Mouse (Mus musculus) heart, postnatal 10 days (tissue): ENCODE measurements around the gene Mxra8. TPM values are rescaled to one million over a fixed set of nuclear protein-coding genes. Genes with fewer than 3 reads are reported as not detected.

Experiments used
- microRNA-seq, 2 experiments: library from miRNA; unstranded; fragments of <30 nt; microRNA quantifications; one replicate each; pipeline ENCODE4 v1.2.0; 2022
- total RNA-seq, 2 experiments: library from RNA; stranded (reverse); gene quantifications; 2 replicates each; pipeline ENCODE4 v1.2.3; 2021

The Mxra8 gene
- total RNA-seq, 2 experiments from 2014 or later: 66.0 to 66.1 TPM

Small RNA genes lying within 50 kb of the gene (microRNA-seq; reads per million reads assigned to microRNA genes)
- 0 reads per million in 2 experiments for gene Gm27743

Other genes with a start within 250 kb of the Mxra8 start
- 10 to 100 TPM; 12.2 to 13.1 TPM for gene Slc35e2, start 238.3 kb upstream of the Mxra8 start, total RNA-seq
- gene Cdk11b, start 214.8 kb upstream of the Mxra8 start, total RNA-seq: 10 to 100 TPM; 28.5 to 30.1 TPM
- not detected for gene Gm10563, start 194.3 kb upstream of the Mxra8 start, total RNA-seq
- 10 to 100 TPM; 24.9 to 25.9 TPM for gene Mmp23, start 186.3 kb upstream of the Mxra8 start, total RNA-seq
- 10 to 100 TPM; 21.9 to 22.5 TPM for gene Mib2, start 170.5 kb upstream of the Mxra8 start, total RNA-seq
- 1 to 10 TPM; 2.9 to 4.3 TPM for gene Fndc10, start 145.3 kb upstream of the Mxra8 start, total RNA-seq
- gene Ssu72, start 134.9 kb upstream of the Mxra8 start, total RNA-seq: 10 to 100 TPM; 58.3 to 59.2 TPM
- gene Tmem240, start 104.9 kb upstream of the Mxra8 start, total RNA-seq: under 1 TPM; 0.47 to 0.69 TPM
- gene Atad3a, start 78.6 kb upstream of the Mxra8 start, total RNA-seq: 10 to 100 TPM; 67.1 to 73.1 TPM
- 10 to 100 TPM; 14.0 to 15.8 TPM for gene Vwa1, start 65.0 kb upstream of the Mxra8 start, total RNA-seq
- 1 to 10 TPM; 2.0 to 2.3 TPM for gene Tmem88b, start 53.8 kb upstream of the Mxra8 start, total RNA-seq
- gene Ankrd65, start 49.2 kb upstream of the Mxra8 start, total RNA-seq: not detected
- 10 to 100 TPM; 77.2 to 83.5 TPM for gene Mrpl20, start 36.8 kb upstream of the Mxra8 start, total RNA-seq
- 10 to 100 TPM; 49.9 to 50.6 TPM for gene Ccnl2, start 27.2 kb upstream of the Mxra8 start, total RNA-seq
- gene Aurkaip1, start 8.4 kb upstream of the Mxra8 start, total RNA-seq: 10 to 100 TPM; 84.8 to 91.3 TPM
- 10 to 100 TPM; 35.3 to 36.0 TPM for gene Dvl1, start 7.7 kb downstream of the Mxra8 start, total RNA-seq
- under 1 TPM; 0.20 to 0.34 TPM for gene Tas1r3, start 23.7 kb downstream of the Mxra8 start, total RNA-seq
- gene Cptp, start 29.8 kb downstream of the Mxra8 start, total RNA-seq: 10 to 100 TPM in 1 of 2 experiments, 1 to 10 TPM in 1; 7.9 to 10.6 TPM
- 10 to 100 TPM; 16.6 to 20.9 TPM for gene Ints11, start 29.9 kb downstream of the Mxra8 start, total RNA-seq
- 10 to 100 TPM; 18.1 to 19.1 TPM for gene Pusl1, start 52.1 kb downstream of the Mxra8 start, total RNA-seq
- gene Acap3, start 52.1 kb downstream of the Mxra8 start, total RNA-seq: 10 to 100 TPM; 20.3 to 21.7 TPM
- gene Ube2j2, start 104.2 kb downstream of the Mxra8 start, total RNA-seq: 10 to 100 TPM; 62.4 to 66.9 TPM
- gene C1qtnf12, start 122.6 kb downstream of the Mxra8 start, total RNA-seq: 10 to 100 TPM; 17.8 to 24.8 TPM
- gene B3galt6, start 153.0 kb downstream of the Mxra8 start, total RNA-seq: 1 to 10 TPM; 3.4 to 3.7 TPM
- gene Sdf4, start 153.2 kb downstream of the Mxra8 start, total RNA-seq: 100 to 1,000 TPM; 105 to 108 TPM
- gene Tnfrsf4, start 174.2 kb downstream of the Mxra8 start, total RNA-seq: under 1 TPM; 0.62 to 0.93 TPM
- gene Tnfrsf18, start 186.5 kb downstream of the Mxra8 start, total RNA-seq: under 1 TPM in 1 of 2 experiments, not detected in 1; 0.29 TPM
- gene Ttll10, start 219.7 kb downstream of the Mxra8 start, total RNA-seq: not detected